ENCODE assay signal across 24 mouse cellular contexts in the genomic region with DNA sequence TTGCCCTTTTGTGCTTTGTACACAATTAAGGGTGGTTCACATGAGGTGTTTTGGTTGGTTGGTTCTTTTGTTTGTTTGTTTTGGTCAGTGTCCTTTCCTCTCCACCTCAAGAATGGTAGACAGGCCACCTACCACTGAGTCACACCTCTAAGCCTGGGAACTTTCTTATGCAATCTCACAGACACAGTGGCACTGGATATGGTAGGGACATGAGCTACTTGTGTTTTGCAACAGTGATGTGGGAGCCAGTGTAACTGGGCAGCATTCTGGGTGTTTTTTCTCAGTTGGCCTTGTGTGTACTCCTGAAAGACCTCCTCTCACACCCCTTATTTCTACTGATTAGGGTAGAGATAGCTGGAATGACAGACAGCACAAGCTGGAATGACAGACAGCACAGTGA. TPM values are rescaled to one million over a fixed set of nuclear protein-coding genes. Genes with fewer than 3 reads are reported as not detected.
DNase-seq lines count a peak whose midpoint lies in the region; ATAC-seq and TF ChIP-seq lines count a peak whose summit lies in the region.
"Had no signal": no experiment of that assay in that cellular context is flagged by ENCODE, and none has a peak within 500 bp of the region (broad histone marks: within the 10 kb centered on the region; RNA-seq: fewer than 3 reads in every experiment).

No protein-coding gene starts in this region.

- in situ Hi-C loops in Patski (cut with MboI; ENCODE audit: low pct_unique_long_range_greater_than_20kb) = no loop called here

- no peak for TF ChIP-seq CTCF in liver, adult 2 months (IDR thresholded peaks at IDR 0.05; ENCODE audit: low read depth, low read length)
- TF ChIP-seq CTCF in Patski (IDR thresholded peaks at IDR 0.05) = no peak

- H3K27ac ChIP-seq in liver, adult 2 months (replicated peaks; ENCODE audit: insufficient read depth, low read depth, low read length) = peak overlapping the region; percentile 94
- no peak overlapping the region for H3K27ac ChIP-seq in liver, embryonic 12.5 days
- H3K27ac ChIP-seq: embryonic facial prominence, embryonic 13.5 days; forebrain, embryonic 10.5 days; heart, embryonic 13.5 days; hindbrain, embryonic 12.5 days had no signal

- no peak overlapping the region for H3K4me2 ChIP-seq in liver, embryonic 12.5 days
- H3K4me2 ChIP-seq: embryonic facial prominence, embryonic 13.5 days; heart, embryonic 13.5 days; hindbrain, embryonic 12.5 days had no signal

- peak; percentile 100 for DNase-seq in liver, adult 2 months (ENCODE audit: extremely low read depth, low read depth, low spot score)
- DNase-seq in 416B (ENCODE audit: low read depth) (peak; percentile 27), Patski (ENCODE audit: low read depth, low spot score) (peak; percentile 25)
- DNase-seq in frontal cortex, adult 2 months (ENCODE audit: extremely low spot score in 1 of 2, low spot score in 1 of 2) = no peak
- no peak for DNase-seq in c-Kit-positive CD71-positive TER-119-positive erythroid progenitor cells, embryonic 14.5 days (ENCODE audit: low spot score)
- DNase-seq: adrenal gland, postnatal 10 days; B cell, adult 2 months; cerebellum, adult 18-20 months; cerebellum, adult 9-11 months; cerebellum, postnatal 36 days; gastrocnemius, postnatal 14 days; heart, postnatal 36 days had no signal

- CTCF ChIA-PET in Patski (lab: Charles Lee) = interaction anchor here (1.4 kb wide), 1 partner anchor 32 kb away, joined by 3 read pairs; no protein-coding TSS in a partner anchor

- peaks cover 7% of the 10 kb centered on the region; the same call in 1 of the 2 replicates for H3K79me2 ChIP-seq in liver, adult 2 months (ENCODE audit: control insufficient read depth, insufficient read depth, low read length)

- no peak for TF ChIP-seq POLR2A in liver, adult 2 months (IDR thresholded peaks at IDR 0.05; ENCODE audit: extremely low read depth, insufficient read depth, low read length)

- no peaks in the 10 kb centered on the region for H3K9me3 ChIP-seq in liver, embryonic 12.5 days (replicated peaks)
- H3K9me3 ChIP-seq: embryonic facial prominence, embryonic 13.5 days; forebrain, embryonic 10.5 days; G1E; heart, embryonic 13.5 days; hindbrain, embryonic 12.5 days had no signal

- H3K36me3 ChIP-seq in liver, adult 2 months (ENCODE audit: control insufficient read depth, insufficient read depth, low read length) = no peaks in the 10 kb centered on the region
- no peaks in the 10 kb centered on the region for H3K36me3 ChIP-seq in liver, embryonic 12.5 days
- H3K36me3 ChIP-seq: embryonic facial prominence, embryonic 13.5 days; forebrain, embryonic 10.5 days; G1E; heart, embryonic 13.5 days; hindbrain, embryonic 12.5 days had no signal

- POLR2A ChIA-PET in Patski (lab: Charles Lee) = no interaction called here

- peaks cover 21% of the 10 kb centered on the region for H3K4me1 ChIP-seq in liver, adult 2 months (ENCODE audit: control insufficient read depth, insufficient read depth, low read length)
- H3K4me1 ChIP-seq in liver, embryonic 12.5 days = peaks cover 16% of the 10 kb centered on the region

- no peak overlapping the region for H3K4me3 ChIP-seq in liver, adult 2 months (ENCODE audit: insufficient read depth, low read depth, low read length)
- H3K4me3 ChIP-seq in liver, embryonic 12.5 days = no peak overlapping the region
- H3K4me3 ChIP-seq: embryonic facial prominence, embryonic 13.5 days; forebrain, embryonic 10.5 days; heart, embryonic 13.5 days; hindbrain, embryonic 12.5 days had no signal

- H3K27me3 ChIP-seq in liver, adult 2 months (ENCODE audit: control insufficient read depth, insufficient read depth, low read length) = no peaks in the 10 kb centered on the region
- peaks cover 14% of the 10 kb centered on the region for H3K27me3 ChIP-seq in liver, embryonic 12.5 days (replicated peaks)
- no peaks in the 10 kb centered on the region for H3K27me3 ChIP-seq in Patski
- H3K27me3 ChIP-seq: embryonic facial prominence, embryonic 13.5 days; hindbrain, embryonic 12.5 days had no signal

- no peak overlapping the region; the same call in 1 of the 2 replicates for H3K9ac ChIP-seq in liver, adult 2 months (ENCODE audit: low read depth, low read length)
- H3K9ac ChIP-seq in liver, embryonic 12.5 days = no peak overlapping the region
- H3K9ac ChIP-seq: embryonic facial prominence, embryonic 13.5 days; heart, embryonic 13.5 days; hindbrain, embryonic 12.5 days had no signal

- no peak for ATAC-seq in liver, embryonic 12.5 days
- no peak for ATAC-seq in Patski
- ATAC-seq in granulocyte monocyte progenitor cell, adult 5-6 weeks (replicated peaks; ENCODE audit: poor library complexity, severe bottlenecking) = peak; percentile 25
- ATAC-seq: CD4-positive, CD25-positive, alpha-beta regulatory T cell, adult 4 months; forebrain, embryonic 14.5 days; hindbrain, embryonic 16.5 days; inflammation-experienced regulatory T-cells, adult 6 months; intestine, postnatal 0 days had no signal

RNA-seq across cellular contexts. Expression of gene Gpt2, which starts 3.7 kb away (rescaled TPM):
- total RNA-seq in liver, adult 2 months (2014; rRNA removed) = 345 and 351 TPM in 2 replicates
- 135 and 180 TPM in 2 replicates for polyA plus RNA-seq in liver, adult 2 months (2012; rRNA removed)
- polyA plus RNA-seq in liver, embryonic 12.5 days (2016; fragmentation: Nextera tagmentation; extraction: Ambion mirVana) = 18.5 and 20.1 TPM in 2 replicates
- polyA plus RNA-seq in Patski (2021) = 46.3 TPM
- total RNA-seq in granulocyte monocyte progenitor cell, adult 5-6 weeks (2014; fragmentation: Nextera tagmentation) = 3.1 and 5.7 TPM in 2 replicates
- total RNA-seq in granulocyte monocyte progenitor cell, adult 5-6 weeks (2017) = 4.3 and 4.6 TPM in 2 replicates
- 52.6 and 52.9 TPM in 2 replicates for polyA plus RNA-seq in frontal cortex, adult 2 months (2012; rRNA removed)
- polyA plus RNA-seq: G1E had no signal

RNA-seq across cellular contexts. Expression of gene 4921524J17Rik, which starts 56.0 kb away (rescaled TPM):
- 6.2 and 8.6 TPM in 2 replicates for total RNA-seq in liver, adult 2 months (2014; rRNA removed)
- 2.9 TPM in 2 replicates for polyA plus RNA-seq in liver, adult 2 months (2012; rRNA removed)
- 23.8 and 25.3 TPM in 2 replicates for polyA plus RNA-seq in liver, embryonic 12.5 days (2016; fragmentation: Nextera tagmentation; extraction: Ambion mirVana)
- 25.1 TPM for polyA plus RNA-seq in Patski (2021)
- total RNA-seq in granulocyte monocyte progenitor cell, adult 5-6 weeks (2014; fragmentation: Nextera tagmentation) = 11.2 and 25.9 TPM in 2 replicates
- 38.7 and 52.3 TPM in 2 replicates for total RNA-seq in granulocyte monocyte progenitor cell, adult 5-6 weeks (2017)
- polyA plus RNA-seq in frontal cortex, adult 2 months (2012; rRNA removed) = 14.5 and 15.2 TPM in 2 replicates

Comparison
In these comparisons a context has a peak if more than half of its experiments do, and no peak if none do; other contexts are left out.
1. DNase-seq: peak in liver, adult 2 months (single experiment), 416B (single experiment) and Patski (single experiment); none in frontal cortex, adult 2 months (0 of 2) and c-Kit-positive CD71-positive TER-119-positive erythroid progenitor cells, embryonic 14.5 days (single experiment).